Mouse (Mus musculus) limb, embryonic 11.5 days (tissue): ENCODE measurements around the gene Plekha8. TPM values are rescaled to one million over a fixed set of nuclear protein-coding genes. Genes with fewer than 3 reads are reported as not detected.

ENCODE experiments used
- ATAC-seq: fragments of 200-750 bp; cut with Nextera tagmentation; 2 replicates; pipeline ENCODE4 v1.8.0; 2017; ENCODE audit warnings: low read depth; ENCODE audit not compliant: insufficient number of reproducible peaks, low FRiP score, low TSS enrichment
- DNase-seq: peaks from one replicate; pipeline ENCODE4 v3.0.0-alpha.2; 2015; ENCODE audit warnings: low spot score
- H3K27ac ChIP-seq: fragments of 300-500 bp; sonication (generic); replicated peaks from 2 replicates; pipeline ENCODE4 v1.5.1; 2014; ENCODE audit warnings: low read depth, mild to moderate bottlenecking, low read length
- H3K27me3 ChIP-seq: fragments of 300-500 bp; sonication (generic); 2 replicates; pipeline ENCODE4 v1.6.1; 2014; ENCODE audit warnings: mild to moderate bottlenecking, low read length, mixed read lengths; ENCODE audit not compliant: control insufficient read depth, insufficient read depth
- H3K36me3 ChIP-seq: fragments of 300-500 bp; sonication (generic); 2 replicates; pipeline ENCODE4 v1.6.1; 2014; ENCODE audit warnings: mild to moderate bottlenecking, low read length, moderate library complexity, mixed read lengths; ENCODE audit not compliant: control insufficient read depth, insufficient read depth
- H3K4me1 ChIP-seq: fragments of 300-500 bp; sonication (generic); 2 replicates; pipeline ENCODE4 v1.6.1; 2014; ENCODE audit warnings: low read length, mixed read lengths; ENCODE audit not compliant: control insufficient read depth, insufficient read depth
- H3K4me2 ChIP-seq: fragments of 300-500 bp; sonication (generic); 2 replicates; pipeline ENCODE4 v1.6.1; 2014; ENCODE audit warnings: low read depth, mild to moderate bottlenecking, moderate library complexity; ENCODE audit not compliant: severe bottlenecking
- H3K4me3 ChIP-seq: fragments of 300-500 bp; sonication (generic); 2 replicates; pipeline ENCODE4 v1.5.1; 2014; ENCODE audit warnings: low read depth, low read length
- H3K9ac ChIP-seq: fragments of 300-500 bp; sonication (generic); 2 replicates; pipeline ENCODE4 v1.6.1; 2014; ENCODE audit warnings: mild to moderate bottlenecking, low read length
- H3K9me3 ChIP-seq: fragments of 300-500 bp; sonication (generic); 2 replicates; pipeline ENCODE4 v1.6.1; 2016; ENCODE audit warnings: low read length; ENCODE audit not compliant: control insufficient read depth
- WGBS: fragments of 180-500 bp; shearing (Covaris S2); extraction: QIAGEN DNeasy Blood & Tissue Kit; methylation state at CpG from one replicate; pipeline ENCODE4 v1.1.7; 2014; 5-methylcytosine and 5-hydroxymethylcytosine counted together
- polyA plus RNA-seq: library from polyadenylated mRNA; unstranded; fragments of >200 nt; fragmentation: Nextera tagmentation; extraction: Ambion mirVana; gene quantifications from 2 replicates; pipeline ENCODE4 v1.2.1, GENCODE M21; 2014

Plekha8 gene
- 26.5 and 28.8 TPM in 2 replicates for polyA plus RNA-seq

GRCm38 (mm10) chr6:54594469-54595329 lies at the start of gene Plekha8:
Gene Plekha8 (plus strand): TSS chr6:54595111.
- peak; percentile 91 for ATAC-seq
- peak within 1 kb of the TSS; percentile 55; the same call in 1 of the 2 replicates for H3K27ac ChIP-seq

GRCm38 (mm10) chr6:54548314-54549019 lies 46.4 kb upstream of the Plekha8 start:
- Histone ChIP-seq H3K4me1 (no peaks in the 10 kb centered on the region), H3K9ac (no peak overlapping the region), H3K27me3 (no peaks in the 10 kb centered on the region), H3K36me3 (no peaks in the 10 kb centered on the region), H3K27ac (no peak overlapping the region), H3K9me3 (no peaks in the 10 kb centered on the region), H3K4me3 (no peak overlapping the region), H3K4me2 (no peak overlapping the region)
- no peak for ATAC-seq
- 83% methylated on average over 13 of the region's 13 CpGs for WGBS
- DNase-seq, result no peak

More at GRCm38 (mm10) chr6:54594469-54595329, at the start of gene Plekha8:
- Histone ChIP-seq H3K36me3 (no peaks in the 10 kb centered on the region), H3K9me3 (no peaks in the 10 kb centered on the region), H3K4me1 (peaks cover 5% of the 10 kb centered on the region; the same call in 1 of the 2 replicates), H3K4me3 (peak within 1 kb of the TSS; percentile 90), H3K4me2 (peak within 1 kb of the TSS; percentile 75), H3K27me3 (no peaks in the 10 kb centered on the region), H3K9ac (peak within 1 kb of the TSS; percentile 87)
- peak; percentile 92 for DNase-seq
- WGBS, result under 1% methylated on average over 48 of the region's 49 CpGs

GRCm38 (mm10) chr6:54549311-54549710 lies 45.6 kb upstream of the Plekha8 start:
- Histone ChIP-seq H3K36me3 (no peaks in the 10 kb centered on the region), H3K4me2 (no peak overlapping the region), H3K27me3 (no peaks in the 10 kb centered on the region), H3K9ac (no peak overlapping the region), H3K4me3 (no peak overlapping the region), H3K27ac (no peak overlapping the region), H3K9me3 (no peaks in the 10 kb centered on the region), H3K4me1 (0 out of 2 replicates have a peak, but pooled peaks cover 2% of the 10 kb centered on the region)
- ATAC-seq (no peak), DNase-seq (no peak)
- 52% methylated on average over 4 of the region's 4 CpGs for WGBS

DNA sequence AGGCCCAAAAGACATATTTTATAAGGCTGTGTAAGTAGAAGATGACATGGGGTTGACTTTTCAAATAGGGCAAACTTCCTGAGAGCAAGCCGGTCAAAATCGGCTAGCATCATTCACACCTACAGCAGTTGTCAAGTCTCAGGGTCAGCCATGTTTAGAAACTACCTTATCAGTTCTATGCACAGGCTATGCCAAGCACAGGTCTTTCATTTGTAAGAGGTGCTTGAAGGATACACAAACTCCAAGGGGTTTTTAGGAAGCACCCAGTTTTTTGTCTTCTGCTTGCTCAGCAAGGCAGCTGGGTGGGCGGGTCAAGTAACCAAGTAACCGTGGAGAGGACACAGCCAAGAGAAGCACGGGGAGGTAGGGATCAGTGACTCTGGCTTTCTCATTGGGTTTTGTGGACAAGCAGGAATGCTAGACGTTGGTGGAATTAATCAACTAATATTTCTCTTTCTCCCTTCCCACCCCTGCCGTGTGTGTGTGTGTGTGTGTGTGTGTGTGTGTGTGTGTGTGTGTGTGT lies 44.0 kb upstream of the Plekha8 start:
- ATAC-seq (no peak), DNase-seq (no peak)
- Histone ChIP-seq H3K4me3 (no peak overlapping the region), H3K4me1 (0 out of 2 replicates have a peak, but pooled peaks cover 2% of the 10 kb centered on the region), H3K4me2 (no peak overlapping the region), H3K27ac (no peak overlapping the region), H3K9ac (no peak overlapping the region), H3K9me3 (no peaks in the 10 kb centered on the region), H3K36me3 (no peaks in the 10 kb centered on the region), H3K27me3 (no peaks in the 10 kb centered on the region)
- WGBS, result 78% methylated on average over 6 of the region's 7 CpGs

- DNase-seq, result no peak
- no peaks in the 10 kb centered on the region; the same call in 1 of the 2 replicates for H3K9me3 ChIP-seq
- H3K27me3 ChIP-seq, result no peaks in the 10 kb centered on the region
- H3K4me2 ChIP-seq, result no peak overlapping the region
- no peak overlapping the region for H3K27ac ChIP-seq
- no peaks in the 10 kb centered on the region for H3K36me3 ChIP-seq
- H3K9ac ChIP-seq, result no peak overlapping the region
- no peak for ATAC-seq
- H3K4me1 ChIP-seq, result 0 out of 2 replicates have a peak, but pooled peaks cover 2% of the 10 kb centered on the region
- no peak overlapping the region for H3K4me3 ChIP-seq
- WGBS, result 68% methylated on average over 9 of the region's 9 CpGs
Measured at GRCm38 (mm10) chr6:54552721-54553413, 42.0 kb upstream of the Plekha8 start.

GRCm38 (mm10) chr6:54553632-54554031 lies 41.3 kb upstream of the Plekha8 start:
- DNase-seq (no peak), ATAC-seq (no peak)
- Histone ChIP-seq H3K4me2 (no peak overlapping the region), H3K9ac (no peak overlapping the region), H3K36me3 (no peaks in the 10 kb centered on the region), H3K4me3 (no peak overlapping the region), H3K9me3 (no peaks in the 10 kb centered on the region; the same call in 1 of the 2 replicates), H3K4me1 (0 out of 2 replicates have a peak, but pooled peaks cover 2% of the 10 kb centered on the region), H3K27ac (peak overlapping the region; percentile 74; the same call in 1 of the 2 replicates), H3K27me3 (no peaks in the 10 kb centered on the region)
- 88% methylated on average over 2 of the region's 2 CpGs for WGBS

- Histone ChIP-seq H3K9me3 (no peaks in the 10 kb centered on the region; the same call in 1 of the 2 replicates), H3K27me3 (no peaks in the 10 kb centered on the region), H3K4me1 (0 out of 2 replicates have a peak, but pooled peaks cover 2% of the 10 kb centered on the region), H3K36me3 (no peaks in the 10 kb centered on the region), H3K4me3 (no peak overlapping the region), H3K4me2 (no peak overlapping the region), H3K9ac (no peak overlapping the region), H3K27ac (peak overlapping the region; percentile 74)
- ATAC-seq (0 out of 2 replicates have a peak, but pooled peaks have one; percentile 51), DNase-seq (peak; percentile 57)
- WGBS, result 62% methylated on average over 8 of the region's 8 CpGs
Measured at GRCm38 (mm10) chr6:54554341-54555110, 40.4 kb upstream of the Plekha8 start.
